ENCODE assay signal across 20 mouse cellular contexts in the genomic region with DNA sequence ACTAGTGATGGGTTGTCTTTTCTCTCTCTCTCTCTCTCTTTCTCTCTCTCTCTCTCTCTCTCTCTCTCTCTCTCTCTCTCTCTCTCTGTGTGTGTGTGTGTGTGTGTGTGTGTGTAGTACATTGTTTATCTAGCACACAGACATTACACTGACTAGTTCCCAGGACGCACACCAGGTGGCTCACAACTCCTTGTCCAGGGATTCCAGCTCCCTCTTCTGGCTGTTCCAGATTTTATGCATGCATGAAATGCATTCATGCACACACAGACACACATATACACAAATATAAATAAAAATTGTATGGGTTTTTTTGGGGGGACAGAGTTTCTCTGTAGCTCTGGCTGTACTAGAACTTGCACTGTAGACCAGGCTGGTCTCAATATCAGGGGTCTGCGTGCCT. TPM values are rescaled to one million over a fixed set of nuclear protein-coding genes. Genes with fewer than 3 reads are reported as not detected.
DNase-seq lines count a peak whose midpoint lies in the region; ATAC-seq and TF ChIP-seq lines count a peak whose summit lies in the region.
"Had no signal": no experiment of that assay in that cellular context is flagged by ENCODE, and none has a peak within 500 bp of the region (broad histone marks: within the 10 kb centered on the region; RNA-seq: fewer than 3 reads in every experiment).

No protein-coding gene starts in this region.

- DNase-seq in cerebellum, adult 2 months: no peak
- no peak for DNase-seq in cerebellum, postnatal 14 days
- DNase-seq in layer of hippocampus, adult 2 months (ENCODE audit: low spot score in 2 of 2): no peak
- no peak for DNase-seq in layer of hippocampus, postnatal 10 days (ENCODE audit: low spot score in 2 of 2)
- DNase-seq in midbrain, postnatal 0 days (ENCODE audit: low spot score): no peak
- no peak for DNase-seq in layer of hippocampus, postnatal 36 days
- DNase-seq in embryonic facial prominence, embryonic 10.5 days (ENCODE audit: low spot score): no peak
- DNase-seq: adrenal gland, postnatal 10 days; cerebellum, adult 9-11 months; heart, postnatal 10 days; lung, postnatal 4 days; retina, postnatal 1 day had no signal

- no peaks in the 10 kb centered on the region for H3K27me3 ChIP-seq in cerebellum, adult 2 months (ENCODE audit: control insufficient read depth, insufficient read depth, low read length)
- no peaks in the 10 kb centered on the region for H3K27me3 ChIP-seq in midbrain, postnatal 0 days (ENCODE audit: insufficient read depth, low read length)
- no peaks in the 10 kb centered on the region for H3K27me3 ChIP-seq in midbrain, embryonic 15.5 days (replicated peaks)
- H3K27me3 ChIP-seq in embryonic facial prominence, embryonic 10.5 days (replicated peaks; ENCODE audit: low read depth, poor library complexity, severe bottlenecking): no peaks in the 10 kb centered on the region
- H3K27me3 ChIP-seq: embryonic facial prominence, embryonic 13.5 days; forebrain, embryonic 15.5 days; kidney, embryonic 15.5 days had no signal

- H3K4me3 ChIP-seq in cerebellum, adult 2 months (replicated peaks; ENCODE audit: insufficient read depth, low read depth, low read length): no peak overlapping the region
- no peak overlapping the region for H3K4me3 ChIP-seq in layer of hippocampus, adult 2 months
- H3K4me3 ChIP-seq in midbrain, postnatal 0 days (ENCODE audit: low read depth, low read length): no peak overlapping the region
- H3K4me3 ChIP-seq in midbrain, embryonic 15.5 days: no peak overlapping the region
- H3K4me3 ChIP-seq in embryonic facial prominence, embryonic 10.5 days: no peak overlapping the region
- H3K4me3 ChIP-seq: embryonic facial prominence, embryonic 13.5 days; forebrain, embryonic 15.5 days; heart, embryonic 10.5 days; kidney, embryonic 15.5 days had no signal

- 93% methylated on average over 2 of the region's 2 CpGs for WGBS in cerebellum, adult 2 months
- 96% methylated on average over 2 of the region's 2 CpGs for WGBS in midbrain, postnatal 0 days
- WGBS in midbrain, embryonic 15.5 days: 89% methylated on average over 2 of the region's 2 CpGs
- 89% methylated on average over 2 of the region's 2 CpGs for WGBS in embryonic facial prominence, embryonic 10.5 days

- no peak for ATAC-seq in midbrain, postnatal 0 days (ENCODE audit: low FRiP score)
- no peak for ATAC-seq in midbrain, embryonic 15.5 days (replicated peaks)
- ATAC-seq: activated CD4-positive, CD25-positive, alpha-beta regulatory T cell, adult 4 months; CD4-positive, CD25-positive, alpha-beta regulatory T cell, adult 4 months; forebrain, embryonic 15.5 days; inflammation-experienced regulatory T-cells, adult 6 months had no signal

- no peak overlapping the region for H3K9ac ChIP-seq in midbrain, postnatal 0 days (replicated peaks; ENCODE audit: low read length, poor library complexity, severe bottlenecking)
- H3K9ac ChIP-seq in midbrain, embryonic 15.5 days: no peak overlapping the region
- H3K9ac ChIP-seq: embryonic facial prominence, embryonic 13.5 days; forebrain, embryonic 15.5 days; kidney, embryonic 15.5 days had no signal

- H3K4me1 ChIP-seq in cerebellum, adult 2 months (ENCODE audit: control insufficient read depth, insufficient read depth, low read length): peaks cover 4% of the 10 kb centered on the region
- H3K4me1 ChIP-seq in midbrain, postnatal 0 days (ENCODE audit: insufficient read depth, low read length): peaks cover 11% of the 10 kb centered on the region
- H3K4me1 ChIP-seq in midbrain, embryonic 15.5 days: peaks cover 12% of the 10 kb centered on the region
- peaks cover 13% of the 10 kb centered on the region for H3K4me1 ChIP-seq in embryonic facial prominence, embryonic 10.5 days

- TF ChIP-seq CTCF in cerebellum, adult 2 months (IDR thresholded peaks at IDR 0.05; ENCODE audit: borderline replicate concordance, insufficient read depth, low read depth, low read length): peak; percentile 17; the same call in 1 of the 2 replicates
- TF ChIP-seq CTCF in layer of hippocampus, adult 2 months (conservative IDR thresholded peaks at IDR 0.05): peak; percentile 33; the same call in 1 of the 2 replicates
- TF ChIP-seq CTCF in midbrain, postnatal 0 days (IDR thresholded peaks at IDR 0.05): peak; percentile 46

- no peak overlapping the region for H3K4me2 ChIP-seq in midbrain, postnatal 0 days (ENCODE audit: low read depth, low read length, poor library complexity, severe bottlenecking)
- no peak overlapping the region for H3K4me2 ChIP-seq in midbrain, embryonic 15.5 days
- H3K4me2 ChIP-seq: embryonic facial prominence, embryonic 13.5 days; forebrain, embryonic 15.5 days; kidney, embryonic 15.5 days had no signal

- no peak overlapping the region for H3K27ac ChIP-seq in cerebellum, adult 2 months (ENCODE audit: insufficient read depth, low read length)
- H3K27ac ChIP-seq in layer of hippocampus, adult 2 months: no peak overlapping the region
- H3K27ac ChIP-seq in midbrain, postnatal 0 days (ENCODE audit: low read depth, low read length): no peak overlapping the region
- H3K27ac ChIP-seq in midbrain, embryonic 15.5 days: no peak overlapping the region
- no peak overlapping the region for H3K27ac ChIP-seq in embryonic facial prominence, embryonic 10.5 days (replicated peaks)
- H3K27ac ChIP-seq: embryonic facial prominence, embryonic 13.5 days; forebrain, embryonic 15.5 days; heart, embryonic 10.5 days; kidney, embryonic 15.5 days had no signal

- no peaks in the 10 kb centered on the region for H3K9me3 ChIP-seq in midbrain, postnatal 0 days (ENCODE audit: low read length)
- H3K9me3 ChIP-seq in midbrain, embryonic 15.5 days: no peaks in the 10 kb centered on the region
- H3K9me3 ChIP-seq in embryonic facial prominence, embryonic 10.5 days: no peaks in the 10 kb centered on the region
- H3K9me3 ChIP-seq: embryonic facial prominence, embryonic 13.5 days; forebrain, embryonic 15.5 days; heart, embryonic 10.5 days; kidney, embryonic 15.5 days had no signal

- H3K36me3 ChIP-seq in midbrain, postnatal 0 days (ENCODE audit: insufficient read depth, low read length): peaks cover 31% of the 10 kb centered on the region
- H3K36me3 ChIP-seq in midbrain, embryonic 15.5 days (replicated peaks): 0 out of 2 replicates have a peak, but pooled peaks cover 5% of the 10 kb centered on the region
- H3K36me3 ChIP-seq in embryonic facial prominence, embryonic 10.5 days (replicated peaks): peaks cover 26% of the 10 kb centered on the region

- no peak for TF ChIP-seq POLR2A in cerebellum, adult 2 months (IDR thresholded peaks at IDR 0.05; ENCODE audit: borderline replicate concordance, insufficient read depth, low read length)

RNA-seq across cellular contexts. Expression of gene Coq8b, which starts 4.7 kb away (rescaled TPM):
- polyA plus RNA-seq in cerebellum, adult 2 months (2012; rRNA removed): 20.8 and 23.9 TPM in 2 replicates
- 10 to 100 TPM; 36.1 to 37.9 TPM for total RNA-seq in layer of hippocampus, adult 2 months (2021)
- total RNA-seq in layer of hippocampus, postnatal 10 days (2021): 10 to 100 TPM; 26.9 to 29.5 TPM
- total RNA-seq in midbrain, postnatal 0 days (2014; rRNA removed): 24.8 and 26.0 TPM in 2 replicates
- polyA plus RNA-seq in midbrain, postnatal 0 days (2015; fragmentation: Nextera tagmentation; extraction: Ambion mirVana): 15.1 and 16.7 TPM in 2 replicates
- 26.9 and 27.9 TPM in 2 replicates for polyA plus RNA-seq in midbrain, embryonic 15.5 days (2015; fragmentation: Nextera tagmentation; extraction: Ambion mirVana)
- total RNA-seq in layer of hippocampus, postnatal 36 days (2021): 10 to 100 TPM; 33.9 to 36.2 TPM
- polyA plus RNA-seq in embryonic facial prominence, embryonic 10.5 days (2016; fragmentation: Nextera tagmentation; extraction: Ambion mirVana): 18.4 and 18.7 TPM in 2 replicates

RNA-seq across cellular contexts. Expression of gene Itpkc, which starts 9.1 kb away (rescaled TPM):
- 12.4 and 13.2 TPM in 2 replicates for polyA plus RNA-seq in cerebellum, adult 2 months (2012; rRNA removed)
- 1 to 10 TPM; 8.5 to 9.1 TPM for total RNA-seq in layer of hippocampus, adult 2 months (2021)
- 10 to 100 TPM in 1 of 2 experiments, 1 to 10 TPM in 1; 9.5 to 10.8 TPM for total RNA-seq in layer of hippocampus, postnatal 10 days (2021)
- 15.3 and 17.3 TPM in 2 replicates for total RNA-seq in midbrain, postnatal 0 days (2014; rRNA removed)
- polyA plus RNA-seq in midbrain, postnatal 0 days (2015; fragmentation: Nextera tagmentation; extraction: Ambion mirVana): 4.7 and 5.4 TPM in 2 replicates
- 8.5 and 8.7 TPM in 2 replicates for polyA plus RNA-seq in midbrain, embryonic 15.5 days (2015; fragmentation: Nextera tagmentation; extraction: Ambion mirVana)
- 10 to 100 TPM in 1 of 2 experiments, 1 to 10 TPM in 1; 9.3 to 10.1 TPM for total RNA-seq in layer of hippocampus, postnatal 36 days (2021)
- polyA plus RNA-seq in embryonic facial prominence, embryonic 10.5 days (2016; fragmentation: Nextera tagmentation; extraction: Ambion mirVana): 5.1 and 5.6 TPM in 2 replicates

RNA-seq across cellular contexts. Expression of gene Numbl, which starts 20.7 kb away (rescaled TPM):
- 56.7 and 64.1 TPM in 2 replicates for polyA plus RNA-seq in cerebellum, adult 2 months (2012; rRNA removed)
- total RNA-seq in layer of hippocampus, adult 2 months (2021): 100 to 1,000 TPM; 135 to 148 TPM
- 100 to 1,000 TPM; 126 to 127 TPM for total RNA-seq in layer of hippocampus, postnatal 10 days (2021)
- total RNA-seq in midbrain, postnatal 0 days (2014; rRNA removed): 111 and 147 TPM in 2 replicates
- 59.8 and 60.9 TPM in 2 replicates for polyA plus RNA-seq in midbrain, postnatal 0 days (2015; fragmentation: Nextera tagmentation; extraction: Ambion mirVana)
- 58.7 and 66.3 TPM in 2 replicates for polyA plus RNA-seq in midbrain, embryonic 15.5 days (2015; fragmentation: Nextera tagmentation; extraction: Ambion mirVana)
- 100 to 1,000 TPM; 137 to 144 TPM for total RNA-seq in layer of hippocampus, postnatal 36 days (2021)
- polyA plus RNA-seq in embryonic facial prominence, embryonic 10.5 days (2016; fragmentation: Nextera tagmentation; extraction: Ambion mirVana): 14.8 and 15.0 TPM in 2 replicates
- polyA plus RNA-seq: activated CD4-positive, CD25-positive, alpha-beta regulatory T cell, adult 4 months had no signal

RNA-seq across cellular contexts. Expression of gene Snrpa, which starts 41.5 kb away (rescaled TPM):
- 158 and 173 TPM in 2 replicates for polyA plus RNA-seq in cerebellum, adult 2 months (2012; rRNA removed)
- 10 to 100 TPM; 84.8 to 91.0 TPM for total RNA-seq in layer of hippocampus, adult 2 months (2021)
- 10 to 100 TPM; 78.9 to 87.5 TPM for total RNA-seq in layer of hippocampus, postnatal 10 days (2021)
- 138 and 142 TPM in 2 replicates for total RNA-seq in midbrain, postnatal 0 days (2014; rRNA removed)
- 147 and 151 TPM in 2 replicates for polyA plus RNA-seq in midbrain, postnatal 0 days (2015; fragmentation: Nextera tagmentation; extraction: Ambion mirVana)
- 204 and 215 TPM in 2 replicates for polyA plus RNA-seq in midbrain, embryonic 15.5 days (2015; fragmentation: Nextera tagmentation; extraction: Ambion mirVana)
- 10 to 100 TPM; 84.2 to 96.0 TPM for total RNA-seq in layer of hippocampus, postnatal 36 days (2021)
- polyA plus RNA-seq in embryonic facial prominence, embryonic 10.5 days (2016; fragmentation: Nextera tagmentation; extraction: Ambion mirVana): 415 and 427 TPM in 2 replicates

RNA-seq across cellular contexts. Expression of gene BC024978, which starts 41.9 kb away (rescaled TPM):
- 17.9 and 18.8 TPM in 2 replicates for polyA plus RNA-seq in cerebellum, adult 2 months (2012; rRNA removed)
- total RNA-seq in layer of hippocampus, adult 2 months (2021): 10 to 100 TPM; 19.5 to 21.7 TPM
- total RNA-seq in layer of hippocampus, postnatal 10 days (2021): 10 to 100 TPM; 17.8 to 22.1 TPM
- total RNA-seq in midbrain, postnatal 0 days (2014; rRNA removed): 5.9 and 8.7 TPM in 2 replicates
- 2.3 and 2.8 TPM in 2 replicates for polyA plus RNA-seq in midbrain, postnatal 0 days (2015; fragmentation: Nextera tagmentation; extraction: Ambion mirVana)
- 3.7 and 3.9 TPM in 2 replicates for polyA plus RNA-seq in midbrain, embryonic 15.5 days (2015; fragmentation: Nextera tagmentation; extraction: Ambion mirVana)
- total RNA-seq in layer of hippocampus, postnatal 36 days (2021): 10 to 100 TPM; 20.4 to 25.4 TPM
- 4.3 and 4.7 TPM in 2 replicates for polyA plus RNA-seq in embryonic facial prominence, embryonic 10.5 days (2016; fragmentation: Nextera tagmentation; extraction: Ambion mirVana)
